Mouse (Mus musculus): ENCODE results near the gene Rbms1.

DNA sequence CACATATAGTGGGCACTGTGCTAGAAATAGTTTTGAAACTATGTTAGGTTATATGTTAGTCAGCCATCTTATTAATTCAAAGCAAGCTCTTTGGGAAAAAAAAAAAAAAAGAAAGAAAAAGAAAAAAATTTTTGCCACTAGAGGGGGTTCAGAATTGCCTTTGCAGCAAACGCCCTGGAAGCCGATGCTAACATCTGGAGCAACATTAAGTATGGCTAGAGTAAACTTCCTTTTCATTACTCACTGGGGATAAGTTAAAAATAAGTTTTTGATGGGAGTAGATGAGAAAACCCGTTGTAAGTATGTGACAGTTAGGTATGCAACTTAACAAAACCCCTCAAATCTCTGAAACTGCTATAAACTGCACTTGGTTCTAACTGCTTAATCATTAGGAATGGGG, 57.7 kb downstream of the Rbms1 start:
- TF ChIP-seq POLR2A (IDR thresholded peaks at IDR 0.05; ENCODE audit: borderline replicate concordance, extremely low read depth, low read depth, low read length): no peak
- TF ChIP-seq CTCF (IDR thresholded peaks at IDR 0.05; ENCODE audit: insufficient read depth, low read length): 0 out of 2 replicates have a peak, but pooled peaks have one; percentile 4
